Mouse (Mus musculus) kidney, adult 2 months (tissue): ENCODE results near the gene Aanat.

ENCODE experiments used
- CTCF ChIP-seq: fragments of 200-500 bp; conservative IDR thresholded peaks from 2 replicates; pipeline ENCODE4 v1.5.1; 2011; ENCODE audit warnings: low read depth, mild to moderate bottlenecking, control low read depth, low read length, moderate library complexity, mixed read lengths; ENCODE audit not compliant: insufficient read depth, insufficient read length
- POLR2A ChIP-seq: fragments of 200-500 bp; IDR thresholded peaks from one replicate; pipeline ENCODE4 v1.6.1; 2011; ENCODE audit warnings: low read depth, low read length, control low read depth

DNA sequence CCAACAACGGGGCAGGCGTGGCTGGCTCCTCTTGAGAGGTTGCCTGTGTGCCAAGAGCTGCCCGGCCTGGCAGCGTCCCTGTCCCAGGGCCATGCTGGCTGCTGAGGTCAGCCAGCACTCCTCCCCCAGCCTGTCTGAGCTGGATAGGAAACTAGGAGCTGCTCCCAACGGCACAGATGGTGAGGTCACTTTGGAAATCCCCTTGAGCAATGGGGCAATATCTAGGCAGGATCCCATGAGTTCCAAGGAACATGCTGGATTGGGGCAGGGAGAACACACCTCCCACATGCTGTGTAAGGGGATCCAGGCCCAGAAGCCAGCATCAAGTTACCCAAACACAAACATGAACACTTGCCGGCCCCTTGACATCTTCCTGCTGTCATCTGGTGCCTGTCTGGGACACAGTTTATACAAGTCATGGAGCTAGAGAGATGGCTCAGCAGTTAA is 35.0 kb downstream of the Aanat start:
- no peak for TF ChIP-seq CTCF
- TF ChIP-seq POLR2A, result no peak
